Mouse (Mus musculus) E14TG2a.4 (cell line): ENCODE measurements around the gene Cnfn.

ENCODE experiments used
- H3K27me3 ChIP-seq: 2 replicates; pipeline ENCODE4 v1.6.1; 2014; ENCODE audit warnings: low read length, control low read depth; ENCODE audit not compliant: insufficient read depth
- H3K36me3 ChIP-seq: 2 replicates; pipeline ENCODE4 v1.6.1; 2014; ENCODE audit warnings: low read length, control low read depth; ENCODE audit not compliant: insufficient read depth
- H3K4me1 ChIP-seq: replicated peaks from 2 replicates; pipeline ENCODE4 v1.6.1; 2014; ENCODE audit warnings: low read depth, low read length, control low read depth
- H3K4me3 ChIP-seq: replicated peaks from 2 replicates; pipeline ENCODE4 v1.5.1; 2014; ENCODE audit warnings: mild to moderate bottlenecking, low read length
- H3K9me3 ChIP-seq: 2 replicates; pipeline ENCODE4 v1.6.1; 2014; ENCODE audit warnings: low read length, control low read depth
- CTCF ChIP-seq: conservative IDR thresholded peaks from 2 replicates; pipeline ENCODE4 v1.5.1; 2014; ENCODE audit warnings: low read length
- NANOG ChIP-seq: IDR thresholded peaks from 2 replicates; pipeline ENCODE4 v1.6.1; 2014; ENCODE audit warnings: borderline replicate concordance, low read length, mixed read lengths
- POU5F1 ChIP-seq: IDR thresholded peaks from 2 replicates; pipeline ENCODE4 v1.6.1; 2014; ENCODE audit warnings: low read length, borderline replicate concordance

Cnfn gene

DNA sequence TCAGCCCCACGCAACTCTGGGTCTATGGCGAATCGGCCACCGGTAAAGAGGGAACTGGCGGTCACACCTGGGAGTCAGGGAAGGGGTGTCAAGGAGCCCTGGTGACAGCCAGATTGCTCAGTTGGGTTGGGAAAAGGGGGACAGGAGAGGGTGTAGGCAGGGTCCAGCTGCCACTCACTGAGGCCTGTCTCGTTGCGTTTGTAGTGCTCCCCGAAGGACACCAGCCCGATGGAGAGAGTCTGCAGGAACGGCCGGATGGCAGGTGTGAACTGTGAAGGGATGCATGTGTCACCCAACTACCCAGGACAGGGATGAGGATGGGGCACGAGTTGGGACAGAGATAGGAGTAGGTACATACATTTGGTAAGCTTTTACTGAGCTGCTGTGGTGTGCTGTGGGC, 15.7 kb upstream of the Cnfn start:
- peaks cover 7% of the 10 kb centered on the region for H3K27me3 ChIP-seq
- peaks cover 67% of the 10 kb centered on the region for H3K4me1 ChIP-seq
- no peak overlapping the region for H3K4me3 ChIP-seq
- H3K36me3 ChIP-seq, result peaks cover 78% of the 10 kb centered on the region
- H3K9me3 ChIP-seq, result no peaks in the 10 kb centered on the region
- TF ChIP-seq POU5F1 (no peak), CTCF (no peak), NANOG (no peak)

DNA sequence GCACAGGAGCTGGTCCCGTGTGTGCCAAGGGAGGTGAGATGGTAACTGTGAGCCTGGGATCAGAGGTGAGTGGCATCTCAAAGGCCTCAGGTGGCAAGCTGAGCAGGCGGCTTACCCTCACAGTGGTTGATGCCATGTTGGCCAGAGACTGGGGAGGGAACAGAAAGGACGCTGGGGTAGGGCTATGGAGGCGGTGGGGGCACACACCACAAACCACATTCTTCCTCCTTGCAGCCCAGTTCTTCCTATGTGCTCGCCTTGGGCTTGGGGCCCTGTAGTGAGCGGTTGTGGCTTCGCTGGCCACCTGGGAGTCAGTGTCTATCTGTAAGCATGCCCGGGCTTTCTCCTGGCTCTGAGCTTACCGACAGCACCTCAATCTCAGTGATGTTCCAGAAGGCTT, 15.3 kb upstream of the Cnfn start:
- no peak overlapping the region for H3K4me3 ChIP-seq
- H3K27me3 ChIP-seq, result peaks cover 7% of the 10 kb centered on the region
- H3K36me3 ChIP-seq, result peaks cover 78% of the 10 kb centered on the region
- no peak for TF ChIP-seq NANOG
- no peak for TF ChIP-seq POU5F1
- no peak for TF ChIP-seq CTCF
- peaks cover 64% of the 10 kb centered on the region for H3K4me1 ChIP-seq
- H3K9me3 ChIP-seq, result no peaks in the 10 kb centered on the region

DNA sequence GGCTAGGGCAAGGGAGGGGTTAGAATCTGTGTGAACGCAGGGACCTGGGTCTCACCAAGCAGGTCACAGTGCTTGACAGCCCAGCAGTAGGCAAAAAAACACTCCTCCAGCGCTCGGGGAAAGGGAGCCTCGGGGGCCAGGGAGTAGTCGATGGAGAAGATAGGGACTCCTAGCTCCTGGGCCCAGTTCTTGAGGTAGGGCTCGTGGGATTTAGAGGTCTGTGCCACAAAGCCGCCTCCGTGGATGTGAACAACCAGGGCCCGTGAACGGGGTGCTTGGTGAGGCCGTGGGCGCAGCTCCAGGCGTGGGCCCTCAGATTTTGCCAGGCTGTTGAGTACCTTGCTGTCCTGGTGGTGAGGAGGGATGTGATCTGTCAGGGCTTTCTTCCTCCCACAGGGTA, 14.8 kb upstream of the Cnfn start:
- Histone ChIP-seq H3K9me3 (no peaks in the 10 kb centered on the region), H3K27me3 (peaks cover 7% of the 10 kb centered on the region), H3K36me3 (peaks cover 78% of the 10 kb centered on the region), H3K4me1 (peaks cover 62% of the 10 kb centered on the region), H3K4me3 (no peak overlapping the region)
- no peak for TF ChIP-seq NANOG
- TF ChIP-seq POU5F1, result no peak
- no peak for TF ChIP-seq CTCF

DNA sequence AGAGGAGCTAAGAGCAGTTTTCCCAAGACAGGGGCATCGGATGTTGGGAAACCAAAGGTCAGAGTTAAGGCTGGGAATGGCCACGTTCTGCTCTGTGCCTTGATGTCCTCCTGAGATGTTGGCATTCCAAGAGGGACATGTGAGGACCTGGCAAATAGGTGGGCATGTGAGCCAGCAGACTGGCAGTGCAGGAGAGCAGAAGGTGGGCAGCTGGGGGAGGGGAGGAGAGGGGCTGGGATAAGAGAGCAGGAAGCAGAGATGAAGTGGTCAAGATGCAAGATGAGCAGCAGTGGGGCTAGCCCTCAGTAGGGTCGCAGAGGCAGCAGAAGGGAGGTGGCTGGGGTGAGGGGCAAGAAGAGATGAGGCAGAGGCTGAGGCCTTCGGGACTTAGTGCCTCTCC, 14.4 kb upstream of the Cnfn start:
- Histone ChIP-seq H3K4me3 (no peak overlapping the region), H3K36me3 (peaks cover 75% of the 10 kb centered on the region), H3K27me3 (peaks cover 7% of the 10 kb centered on the region), H3K4me1 (peaks cover 62% of the 10 kb centered on the region), H3K9me3 (no peaks in the 10 kb centered on the region)
- TF ChIP-seq CTCF, result no peak
- no peak for TF ChIP-seq NANOG
- TF ChIP-seq POU5F1, result no peak

DNA sequence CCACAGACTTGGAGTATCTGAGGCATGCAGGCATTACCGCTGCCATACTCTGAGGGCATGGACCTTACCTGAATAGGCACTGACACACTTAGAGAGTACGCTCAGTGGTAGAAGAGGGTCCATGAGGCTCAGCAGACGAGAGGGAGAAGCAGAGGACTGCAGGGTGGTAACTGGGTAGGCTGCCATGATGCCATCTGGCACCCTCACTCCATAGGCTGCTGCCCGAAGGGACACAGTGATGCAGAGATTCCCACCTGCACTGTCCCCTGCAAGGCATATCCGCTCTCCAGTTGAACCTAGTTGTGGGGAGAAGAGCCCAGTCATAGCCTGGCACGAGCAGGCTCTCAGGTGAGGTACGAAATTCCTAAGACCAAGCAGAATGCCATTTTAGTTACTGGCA, 13.9 kb upstream of the Cnfn start:
- no peak for TF ChIP-seq POU5F1
- no peak for TF ChIP-seq NANOG
- TF ChIP-seq CTCF, result no peak
- Histone ChIP-seq H3K4me1 (peaks cover 61% of the 10 kb centered on the region), H3K9me3 (no peaks in the 10 kb centered on the region), H3K27me3 (peaks cover 10% of the 10 kb centered on the region), H3K36me3 (peaks cover 70% of the 10 kb centered on the region), H3K4me3 (no peak overlapping the region)

DNA sequence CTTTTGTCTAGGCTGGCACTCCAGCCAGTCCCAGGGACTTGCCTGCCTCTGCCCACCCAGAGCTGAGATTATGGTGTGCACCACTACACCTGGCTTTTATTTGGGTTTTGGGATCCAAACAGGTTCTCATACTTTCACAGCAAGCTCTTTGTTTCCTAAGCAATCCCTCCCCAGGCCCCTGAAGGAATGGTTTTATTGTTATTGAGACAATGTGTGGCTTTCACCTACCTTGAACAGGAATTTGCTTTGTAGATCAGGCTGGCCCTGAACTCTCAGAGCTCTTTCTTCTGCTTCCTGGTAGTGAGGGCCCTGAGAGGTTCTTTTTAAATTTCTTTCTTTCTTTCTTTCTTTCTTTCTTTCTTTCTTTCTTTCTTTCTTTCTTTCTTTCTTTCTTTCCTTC, 13.0 kb upstream of the Cnfn start:
- no peak overlapping the region for H3K4me3 ChIP-seq
- TF ChIP-seq CTCF (no peak), NANOG (no peak), POU5F1 (no peak)
- H3K27me3 ChIP-seq, result peaks cover 18% of the 10 kb centered on the region
- peaks cover 57% of the 10 kb centered on the region for H3K4me1 ChIP-seq
- no peaks in the 10 kb centered on the region for H3K9me3 ChIP-seq
- H3K36me3 ChIP-seq, result peaks cover 62% of the 10 kb centered on the region

DNA sequence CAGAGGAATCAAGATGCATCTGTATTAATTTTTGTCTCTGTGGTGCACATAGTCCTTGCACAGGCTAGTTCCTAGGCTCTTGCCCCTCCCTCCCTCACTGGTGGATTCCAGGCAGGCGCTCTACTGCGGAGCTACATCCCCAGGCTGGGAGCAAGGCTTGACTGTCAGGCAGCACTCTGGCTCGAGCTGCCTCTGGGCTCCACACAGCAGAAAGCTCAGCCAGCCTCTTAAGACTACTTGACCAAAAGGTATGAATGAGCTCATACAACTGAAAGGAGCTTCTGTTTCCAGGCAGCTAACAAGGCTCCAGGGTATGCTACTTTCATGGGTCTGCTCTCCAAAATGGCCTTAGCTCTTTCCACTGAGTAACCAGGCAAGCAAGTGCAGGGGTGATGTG, 11.8 kb upstream of the Cnfn start:
- no peak for TF ChIP-seq POU5F1
- no peak for TF ChIP-seq NANOG
- no peak for TF ChIP-seq CTCF
- Histone ChIP-seq H3K27me3 (peaks cover 18% of the 10 kb centered on the region), H3K4me1 (peaks cover 70% of the 10 kb centered on the region), H3K9me3 (no peaks in the 10 kb centered on the region), H3K36me3 (peaks cover 49% of the 10 kb centered on the region), H3K4me3 (no peak overlapping the region)

DNA sequence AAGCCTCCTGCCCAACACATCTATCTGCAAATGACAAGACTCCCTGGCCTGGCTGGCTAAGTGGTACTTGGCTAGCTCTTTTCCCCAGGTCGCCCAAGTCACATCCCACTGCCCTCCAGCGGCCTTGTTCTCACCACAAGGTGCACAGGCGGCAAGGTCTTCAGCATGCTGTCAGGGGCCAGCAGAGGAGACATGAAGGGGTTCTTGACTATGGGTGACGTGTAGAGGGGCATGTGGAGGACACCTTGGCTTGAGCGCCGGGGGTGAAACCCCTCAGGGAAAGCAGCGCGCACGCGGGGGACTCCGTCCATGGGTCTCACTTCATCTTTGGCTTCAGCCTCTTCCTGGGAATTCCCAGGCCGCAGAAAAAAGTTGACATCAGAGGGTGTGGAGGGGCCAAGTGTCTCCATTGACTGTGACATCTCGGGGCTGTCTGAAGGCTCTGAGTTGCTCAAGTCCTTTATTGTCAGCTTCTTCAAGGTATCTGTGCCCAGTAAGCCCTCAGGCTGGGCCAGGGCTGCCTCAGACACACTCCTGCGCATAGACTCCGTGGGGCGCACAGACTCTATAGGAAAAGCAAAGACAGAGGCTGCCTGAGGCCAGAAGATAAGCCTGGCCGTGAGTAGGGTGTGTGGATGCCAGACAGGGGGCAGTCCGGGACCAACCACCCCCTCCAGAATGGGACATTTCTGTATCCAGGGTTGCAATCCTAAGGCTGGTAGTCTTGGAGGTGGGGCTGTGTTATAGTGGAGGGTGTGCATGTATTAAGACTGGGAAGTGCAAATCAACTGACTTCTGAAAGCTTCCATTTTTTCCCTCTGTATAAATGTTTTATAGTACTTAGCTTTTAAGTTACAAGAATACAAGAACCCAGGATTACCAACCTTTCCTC, 11.1 kb upstream of the Cnfn start:
- no peaks in the 10 kb centered on the region for H3K9me3 ChIP-seq
- H3K4me3 ChIP-seq, result peak overlapping the region; percentile 56
- H3K4me1 ChIP-seq, result peaks cover 76% of the 10 kb centered on the region
- peaks cover 43% of the 10 kb centered on the region for H3K36me3 ChIP-seq
- TF ChIP-seq NANOG, result no peak
- TF ChIP-seq CTCF, result no peak
- no peak for TF ChIP-seq POU5F1
- H3K27me3 ChIP-seq, result peaks cover 18% of the 10 kb centered on the region
